Mouse (Mus musculus): ENCODE data around the gene Car1. TPM values are rescaled to one million over a fixed set of nuclear protein-coding genes. Genes with fewer than 3 reads are reported as not detected.
"Not testable (repeated sequence)": the region's sequence is repeated elsewhere in the genome, so short reads cannot be mapped to it uniquely, and the experiment has no call there.

Car1 gene
- polyA plus RNA-seq, 1 experiment from 2014 or later, result 0.28 TPM

DNA sequence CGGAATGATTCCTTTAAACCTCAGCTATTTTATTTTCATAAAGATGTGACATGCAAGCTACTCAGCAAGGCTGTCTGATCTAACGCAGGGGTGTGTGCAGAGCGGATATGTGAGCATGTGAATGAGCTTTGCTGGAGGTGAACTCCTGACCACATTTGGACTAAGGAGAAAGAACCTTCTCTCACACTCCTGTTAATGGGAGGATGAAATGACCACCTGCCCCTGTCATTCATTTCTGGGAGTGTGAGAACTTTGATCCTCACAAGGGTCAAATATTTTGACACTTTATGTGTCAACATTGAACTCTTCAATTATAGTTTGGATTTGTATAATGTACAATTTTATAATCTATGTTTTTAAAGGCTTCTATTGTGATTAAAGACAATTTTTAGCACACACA is 25.8 kb downstream of the Car1 start:
- H3K4me1 ChIP-seq; ATAC-seq (ENCODE audit: extremely low read depth, insufficient number of reproducible peaks, low FRiP score, low TSS enrichment): not testable (repeated sequence)
- 67% methylated on average over 3 of the region's 3 CpGs for WGBS

DNA sequence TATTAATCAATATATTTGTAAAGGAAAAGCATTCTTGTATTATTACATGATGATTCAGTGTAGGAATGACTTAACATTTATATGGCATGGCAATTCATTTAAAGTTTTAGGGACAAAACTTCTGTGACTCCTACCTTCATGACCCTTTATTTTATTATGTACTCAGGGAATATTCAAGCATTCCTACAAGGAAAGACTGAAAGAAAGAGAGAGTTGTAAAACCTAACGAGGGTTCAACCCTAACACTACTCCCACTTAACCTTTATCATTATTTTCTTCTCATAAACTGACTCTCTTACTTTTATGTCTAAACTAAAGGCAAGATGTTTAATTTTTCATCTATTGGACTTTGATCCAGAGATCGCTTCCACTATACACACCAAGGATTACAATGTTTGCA is 28.0 kb downstream of the Car1 start:
- Histone ChIP-seq H3K4me2 (no peak overlapping the region), H3K27ac (replicated peaks) (no peak overlapping the region), H3K9me3 (no peaks in the 10 kb centered on the region), H3K9ac (no peak overlapping the region), H3K27me3 (replicated peaks) (no peaks in the 10 kb centered on the region), H3K4me1 (no peaks in the 10 kb centered on the region), H3K36me3 (no peaks in the 10 kb centered on the region), H3K4me3 (no peak overlapping the region)
- ATAC-seq (ENCODE audit: extremely low read depth, insufficient number of reproducible peaks, low FRiP score, low TSS enrichment), result no peak
- 66% methylated on average over 2 of the region's 2 CpGs for WGBS

More for the DNA sequence above, 25.8 kb downstream of the Car1 start:
- not testable (repeated sequence) for H3K36me3 ChIP-seq; H3K4me2 ChIP-seq; H3K9me3 ChIP-seq; H3K27ac ChIP-seq (replicated peaks); H3K4me3 ChIP-seq; H3K9ac ChIP-seq; H3K27me3 ChIP-seq (replicated peaks)

DNA sequence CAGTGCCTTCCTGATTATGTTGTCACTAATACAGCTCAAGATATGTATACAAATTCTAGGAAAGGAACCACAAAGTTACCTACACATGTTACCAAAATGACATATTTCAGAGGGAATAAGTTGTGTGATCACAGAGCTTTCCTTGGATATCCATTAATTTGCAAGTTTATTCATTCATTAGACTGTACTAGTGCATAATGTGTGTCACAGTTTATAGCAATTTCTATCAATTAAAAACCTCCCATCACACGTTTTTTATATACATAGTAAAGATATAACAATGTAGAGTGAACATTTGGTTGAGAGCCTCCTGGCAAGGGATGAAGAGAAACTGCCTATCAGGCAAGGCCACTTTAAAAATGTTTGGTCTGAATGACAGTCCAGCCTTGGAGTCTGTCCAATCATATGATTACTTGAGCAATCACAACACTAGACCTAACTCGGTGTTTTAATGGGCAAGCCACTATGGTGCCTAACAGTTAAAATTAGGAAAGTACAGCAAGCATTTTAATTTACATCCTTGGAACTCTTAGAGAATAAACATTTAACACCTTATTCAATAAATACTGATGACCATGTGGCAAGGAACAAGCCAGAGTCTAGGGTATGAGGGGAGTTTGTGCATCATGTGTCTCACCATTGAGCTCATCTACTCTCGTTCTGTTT is 31.5 kb downstream of the Car1 start:
- ATAC-seq (ENCODE audit: extremely low read depth, insufficient number of reproducible peaks, low FRiP score, low TSS enrichment); H3K4me2 ChIP-seq; H3K9me3 ChIP-seq; H3K4me1 ChIP-seq; H3K27ac ChIP-seq (replicated peaks); H3K9ac ChIP-seq; H3K27me3 ChIP-seq (replicated peaks); H3K36me3 ChIP-seq; H3K4me3 ChIP-seq: not testable (repeated sequence)
- 61% methylated on average over 3 of the region's 3 CpGs for WGBS

DNA sequence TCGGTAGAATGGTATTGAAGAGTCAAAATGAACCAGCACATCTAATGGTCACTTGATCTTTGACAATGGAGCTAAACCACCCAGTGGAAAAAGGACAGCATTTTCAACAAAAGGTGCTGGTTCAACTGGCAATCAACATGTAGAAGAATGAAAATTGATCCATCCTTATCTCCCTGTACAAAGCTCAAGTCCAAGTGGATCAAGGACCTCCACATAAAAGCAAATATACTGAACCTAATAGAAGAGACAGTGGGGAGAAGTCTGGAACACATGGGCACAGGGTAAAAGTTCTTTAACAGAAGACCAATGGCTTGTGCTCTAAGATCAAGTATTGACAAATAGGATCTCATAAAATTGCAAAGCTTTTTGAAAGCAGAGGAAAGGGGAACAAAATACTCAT is 33.6 kb downstream of the Car1 start:
- H3K27me3 ChIP-seq (replicated peaks); H3K4me1 ChIP-seq; H3K4me3 ChIP-seq; H3K36me3 ChIP-seq; H3K4me2 ChIP-seq; H3K9me3 ChIP-seq; ATAC-seq (ENCODE audit: extremely low read depth, insufficient number of reproducible peaks, low FRiP score, low TSS enrichment); H3K27ac ChIP-seq (replicated peaks); H3K9ac ChIP-seq: not testable (repeated sequence)
- 87% methylated on average over 1 of the region's 1 CpGs for WGBS

DNA sequence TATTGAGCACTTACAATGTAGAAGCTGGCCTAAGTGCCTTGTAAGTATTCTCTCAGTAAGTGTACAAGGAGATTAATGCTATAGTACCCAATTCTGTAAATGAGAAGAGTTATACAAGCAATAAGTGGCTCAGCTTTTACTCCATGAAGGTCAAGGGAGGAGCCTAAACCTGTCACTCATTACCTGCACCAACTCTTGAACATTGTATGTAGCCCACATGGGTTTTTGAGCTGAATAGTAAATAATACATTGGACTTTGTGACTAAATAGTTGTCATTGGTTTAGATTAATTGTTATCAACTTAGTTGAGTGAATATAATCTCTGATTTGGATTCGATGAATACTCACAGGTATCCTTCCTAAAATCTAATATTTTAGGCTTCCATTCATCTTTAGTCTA is 35.7 kb downstream of the Car1 start:
- not testable (repeated sequence) for H3K27ac ChIP-seq (replicated peaks)
- WGBS, result 80% methylated on average over 1 of the region's 1 CpGs

DNA sequence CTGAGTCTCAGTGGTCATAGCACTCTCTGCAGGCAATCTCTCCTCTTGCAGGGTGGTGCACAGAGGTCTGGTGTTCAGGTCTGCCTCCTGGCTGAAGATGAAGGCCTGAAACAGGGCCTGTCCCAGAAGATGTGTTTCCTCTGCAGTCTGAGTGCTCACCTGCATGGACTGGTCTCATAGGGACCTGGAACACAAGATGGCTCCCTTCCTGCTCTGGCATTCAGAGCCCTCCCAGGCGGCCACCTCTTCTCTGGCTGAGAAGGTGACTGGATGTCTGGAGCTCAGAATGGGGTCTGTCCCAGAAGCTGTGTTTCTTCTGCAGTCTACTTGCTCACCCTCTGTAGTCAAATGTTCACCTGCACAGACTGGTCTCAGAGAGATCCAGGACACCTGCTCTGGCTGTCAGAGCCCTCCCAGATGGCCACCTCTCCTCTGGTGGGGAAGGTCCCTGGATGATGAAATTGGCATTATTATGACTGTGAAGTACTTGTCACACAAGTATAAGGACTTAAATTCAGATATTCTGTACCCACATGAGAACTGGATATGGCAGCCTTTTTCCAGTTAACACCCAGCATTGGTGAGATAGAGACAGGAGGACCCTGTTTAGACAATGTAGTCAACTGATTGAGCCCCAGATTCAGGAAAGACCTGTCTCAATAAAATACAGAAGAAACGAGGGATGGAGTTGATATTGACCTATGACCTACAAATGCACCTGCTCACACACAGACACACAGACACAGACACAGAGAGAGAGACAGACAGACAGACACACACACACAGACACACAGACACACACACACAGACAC is 43.2 kb downstream of the Car1 start:
- ATAC-seq (ENCODE audit: extremely low read depth, insufficient number of reproducible peaks, low FRiP score, low TSS enrichment), result no peak
- 57% methylated on average over 2 of the region's 2 CpGs for WGBS
- H3K27ac ChIP-seq (replicated peaks), result no peak overlapping the region
- H3K4me1 ChIP-seq, result no peaks in the 10 kb centered on the region
- H3K36me3 ChIP-seq, result no peaks in the 10 kb centered on the region
- no peaks in the 10 kb centered on the region for H3K9me3 ChIP-seq
- no peak overlapping the region for H3K4me3 ChIP-seq
- H3K27me3 ChIP-seq (replicated peaks), result no peaks in the 10 kb centered on the region
- no peak overlapping the region for H3K9ac ChIP-seq
- H3K4me2 ChIP-seq, result no peak overlapping the region

More for the DNA sequence above, 35.7 kb downstream of the Car1 start:
- not testable (repeated sequence) for H3K9ac ChIP-seq; H3K4me2 ChIP-seq; H3K27me3 ChIP-seq (replicated peaks); H3K9me3 ChIP-seq; H3K4me3 ChIP-seq; H3K36me3 ChIP-seq; H3K4me1 ChIP-seq; ATAC-seq (ENCODE audit: extremely low read depth, insufficient number of reproducible peaks, low FRiP score, low TSS enrichment)

DNA sequence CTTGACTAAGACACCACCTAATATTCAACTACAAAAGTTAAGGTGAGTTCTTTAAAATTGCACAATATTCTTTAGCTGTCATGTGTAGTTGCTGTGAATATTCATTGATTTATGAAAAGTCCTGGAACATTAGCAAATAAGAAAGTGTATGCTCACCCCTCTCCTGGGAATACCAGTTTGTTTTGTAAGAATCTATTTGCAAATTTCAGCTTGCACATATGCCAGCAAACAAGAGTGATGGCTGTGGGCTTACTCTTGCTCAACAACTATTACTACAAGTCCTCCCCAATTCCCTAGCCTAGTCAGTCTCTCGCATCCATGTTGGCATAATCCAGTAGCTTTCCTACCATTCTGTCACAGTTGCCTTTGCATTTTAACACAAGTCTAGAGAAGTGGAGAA is 52.5 kb downstream of the Car1 start:
- ATAC-seq (ENCODE audit: extremely low read depth, insufficient number of reproducible peaks, low FRiP score, low TSS enrichment), result no peak
- Histone ChIP-seq H3K4me3 (no peak overlapping the region), H3K36me3 (no peaks in the 10 kb centered on the region), H3K4me1 (no peaks in the 10 kb centered on the region), H3K9me3 (0 out of 2 replicates have a peak, but pooled peaks cover 4% of the 10 kb centered on the region), H3K9ac (no peak overlapping the region), H3K27me3 (replicated peaks) (no peaks in the 10 kb centered on the region), H3K4me2 (no peak overlapping the region), H3K27ac (replicated peaks) (no peak overlapping the region)
- 86% methylated on average over 1 of the region's 1 CpGs for WGBS

DNA sequence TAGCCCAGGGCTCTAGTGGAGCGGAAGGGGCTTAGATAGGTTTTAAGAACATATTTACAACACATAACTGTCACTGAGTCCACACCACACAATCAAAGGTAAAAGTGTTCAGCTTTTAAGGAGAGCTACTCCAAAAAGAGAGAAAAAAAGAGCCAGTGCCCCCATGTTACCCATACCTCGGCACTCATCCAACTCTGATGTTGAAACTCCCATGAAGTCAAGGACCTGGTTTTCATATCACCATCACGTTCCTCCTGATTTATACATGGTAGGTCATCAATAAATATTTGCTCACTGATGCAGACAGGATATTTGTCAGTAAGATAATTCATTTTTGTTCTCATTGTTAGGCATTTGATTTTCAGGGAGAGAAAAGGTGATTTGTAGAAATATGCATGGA is 62.1 kb downstream of the Car1 start:
- Histone ChIP-seq H3K4me3 (no peak overlapping the region), H3K9me3 (no peaks in the 10 kb centered on the region), H3K36me3 (no peaks in the 10 kb centered on the region), H3K4me1 (no peaks in the 10 kb centered on the region), H3K27ac (replicated peaks) (no peak overlapping the region), H3K4me2 (no peak overlapping the region), H3K27me3 (replicated peaks) (no peaks in the 10 kb centered on the region), H3K9ac (no peak overlapping the region)
- 82% methylated on average over 3 of the region's 3 CpGs for WGBS
- no peak for ATAC-seq (ENCODE audit: extremely low read depth, insufficient number of reproducible peaks, low FRiP score, low TSS enrichment)

DNA sequence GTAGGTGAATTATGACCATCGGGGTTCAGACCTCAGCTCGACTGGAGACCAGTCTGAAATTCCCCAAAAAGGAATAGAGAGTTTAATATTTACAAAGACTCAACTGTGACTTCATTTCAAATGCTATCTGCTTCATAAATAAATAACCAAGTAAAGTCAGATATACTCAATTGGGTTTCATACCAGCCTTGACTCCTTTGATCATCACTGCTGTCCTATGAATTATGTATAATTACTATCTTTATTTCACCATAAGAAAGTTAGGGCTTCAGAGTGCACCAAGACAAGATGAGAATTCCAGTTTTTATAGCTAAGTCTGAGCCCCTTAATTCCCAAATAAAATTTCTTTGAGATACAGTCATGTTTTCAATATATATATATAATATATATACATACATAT is 69.9 kb downstream of the Car1 start:
- H3K4me3 ChIP-seq, result no peak overlapping the region
- WGBS, result 71% methylated on average over 2 of the region's 2 CpGs
- H3K4me1 ChIP-seq, result no peaks in the 10 kb centered on the region
- no peaks in the 10 kb centered on the region for H3K27me3 ChIP-seq (replicated peaks)
- no peaks in the 10 kb centered on the region for H3K36me3 ChIP-seq
- ATAC-seq (ENCODE audit: extremely low read depth, insufficient number of reproducible peaks, low FRiP score, low TSS enrichment), result no peak
- H3K9me3 ChIP-seq, result no peaks in the 10 kb centered on the region
- H3K27ac ChIP-seq (replicated peaks), result no peak overlapping the region
- no peak overlapping the region for H3K9ac ChIP-seq
- H3K4me2 ChIP-seq, result no peak overlapping the region

DNA sequence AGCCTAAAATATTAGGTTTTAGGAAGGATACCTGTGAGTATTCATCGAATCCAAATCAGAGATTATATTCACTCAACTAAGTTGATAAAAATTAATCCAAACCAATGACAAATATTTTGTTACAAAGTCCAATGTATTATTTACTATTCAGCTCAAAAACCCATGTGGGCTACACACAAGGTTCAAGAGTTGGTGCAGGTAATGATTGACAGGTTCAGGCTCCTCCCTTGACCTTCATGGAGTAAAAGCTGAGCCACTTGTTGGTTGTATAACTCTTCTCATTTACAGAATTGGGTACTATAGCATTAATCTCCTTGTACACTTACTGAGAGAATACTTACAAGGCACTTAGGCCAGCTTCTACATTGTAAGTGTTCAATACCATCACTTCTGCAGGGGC is 80.7 kb downstream of the Car1 start:
- H3K9me3 ChIP-seq; H3K9ac ChIP-seq; H3K27ac ChIP-seq (replicated peaks); H3K4me3 ChIP-seq; H3K36me3 ChIP-seq; H3K4me2 ChIP-seq; ATAC-seq (ENCODE audit: extremely low read depth, insufficient number of reproducible peaks, low FRiP score, low TSS enrichment); H3K4me1 ChIP-seq; H3K27me3 ChIP-seq (replicated peaks): not testable (repeated sequence)
- WGBS, result 75% methylated on average over 1 of the region's 1 CpGs

DNA sequence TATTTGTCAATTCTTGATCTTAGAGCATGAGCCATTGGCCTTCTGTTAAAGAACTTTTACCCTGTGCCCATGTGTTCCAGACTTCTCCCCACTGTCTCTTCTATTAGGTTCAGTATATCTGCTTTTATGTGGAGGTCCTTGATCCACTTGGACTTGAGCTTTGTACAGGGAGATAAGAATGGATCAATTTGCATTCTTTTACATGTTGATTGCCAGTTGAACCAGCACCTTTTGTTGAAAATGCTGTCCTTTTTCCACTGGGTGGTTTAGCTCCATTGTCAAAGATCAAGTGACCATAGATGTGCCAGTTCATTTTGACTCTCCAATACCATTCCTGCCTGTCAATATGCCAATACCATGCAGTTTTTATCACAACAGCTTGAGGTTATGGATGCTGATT is 82.7 kb downstream of the Car1 start:
- not testable (repeated sequence) for H3K4me1 ChIP-seq; H3K9me3 ChIP-seq; H3K36me3 ChIP-seq; H3K4me2 ChIP-seq; H3K9ac ChIP-seq; H3K27me3 ChIP-seq (replicated peaks); H3K4me3 ChIP-seq; H3K27ac ChIP-seq (replicated peaks); ATAC-seq (ENCODE audit: extremely low read depth, insufficient number of reproducible peaks, low FRiP score, low TSS enrichment)
